Mouse (Mus musculus) liver, embryonic 14.5 days (tissue): ENCODE data around the gene Mrpl36.

Experiments used
- CTCF ChIP-seq: IDR thresholded peaks from 2 replicates; pipeline ENCODE4 v1.5.1; 2016; ENCODE audit warnings: antibody characterized with exemption, low read depth, control low read depth
- EP300 ChIP-seq: IDR thresholded peaks from 2 replicates; pipeline ENCODE4 v1.6.1; 2016; ENCODE audit warnings: antibody characterized with exemption, low read depth

DNA sequence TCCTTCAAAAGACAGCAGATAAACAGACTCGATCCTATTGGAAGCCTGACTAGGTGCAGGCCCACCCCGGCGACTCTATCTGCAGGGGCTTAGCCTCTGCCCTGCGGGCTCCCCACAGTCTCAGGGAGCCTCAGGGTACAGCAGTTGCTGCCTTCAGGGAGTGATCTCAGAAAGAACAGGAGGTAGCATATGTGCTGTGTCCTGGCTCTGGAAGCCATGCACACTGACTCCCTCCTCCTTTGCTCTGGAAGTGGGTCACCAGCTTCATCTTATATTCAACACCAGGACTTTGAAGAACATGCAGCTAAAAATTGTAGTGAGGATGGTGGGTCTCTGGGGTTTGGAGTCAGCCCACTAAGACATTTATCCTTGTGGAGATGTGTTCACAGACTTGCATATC lies 45.1 kb downstream of the Mrpl36 start:
- TF ChIP-seq CTCF (no peak), EP300 (no peak)
